8 mouse cellular contexts compared by ENCODE assay signal in genomic region chr13:34153254-34154011, GRCm38 (mm10). TPM values are rescaled to one million over a fixed set of nuclear protein-coding genes. Genes with fewer than 3 reads are reported as not detected.
A peak's percentile ranks its signal among the peaks of the same experiment; 100 is the strongest.
DNase-seq lines count a peak whose midpoint lies in the region; ATAC-seq and TF ChIP-seq lines count a peak whose summit lies in the region.

No protein-coding gene starts in this region.

- DNase-seq in layer of hippocampus, adult 18-20 months (ENCODE audit: low spot score in 2 of 2) = peak; percentile 54 to 80
- DNase-seq in layer of hippocampus, adult 11-12 months (ENCODE audit: low spot score) = no peak
- DNase-seq in cerebellum, adult 18-20 months = peak; percentile 50 to 52
- no peak for DNase-seq in left cerebral cortex, adult 9 months (ENCODE audit: low spot score in 2 of 2)
- DNase-seq in ovary, postnatal 10 days (ENCODE audit: low spot score) = no peak
- DNase-seq in kidney, adult 9 months = no peak

- H3K4me2 ChIP-seq in heart, embryonic 14.5 days (ENCODE audit: low read length) = no peak overlapping the region
- H3K4me2 ChIP-seq in myocyte (ENCODE audit: low read depth) = no peak overlapping the region

- H3K4me1 ChIP-seq in heart, embryonic 14.5 days (ENCODE audit: control insufficient read depth in 2 of 2, insufficient read depth in 2 of 2, low read length in 2 of 2) = peaks cover 36 to 43% of the 10 kb centered on the region in 2 experiments

- WGBS in heart, embryonic 14.5 days = 59% methylated on average over 4 of the region's 5 CpGs

- no peaks in the 10 kb centered on the region for H3K27me3 ChIP-seq in heart, embryonic 14.5 days (ENCODE audit: control insufficient read depth, insufficient read depth, low read length)
- H3K27me3 ChIP-seq in myocyte (ENCODE audit: control insufficient read depth, insufficient read depth, insufficient read length) = no peaks in the 10 kb centered on the region

- TF ChIP-seq POLR2A in myocyte (IDR thresholded peaks at IDR 0.05; ENCODE audit: insufficient read length, low read depth) = no peak

- H3K9ac ChIP-seq in heart, embryonic 14.5 days (ENCODE audit: low read length) = no peak overlapping the region

- no peak for ATAC-seq in heart, embryonic 14.5 days (ENCODE audit: insufficient number of reproducible peaks, insufficient read depth, low FRiP score, low read depth)

- H3K4me3 ChIP-seq in heart, embryonic 14.5 days (ENCODE audit: control insufficient read depth in 1 of 2, insufficient read depth in 1 of 2, low read depth in 1 of 2, low read length in 2 of 2) = no peak overlapping the region
- no peak overlapping the region for H3K4me3 ChIP-seq in myocyte

- no peaks in the 10 kb centered on the region for H3K36me3 ChIP-seq in heart, embryonic 14.5 days (ENCODE audit: control insufficient read depth, insufficient read depth, low read length)
- no peaks in the 10 kb centered on the region for H3K36me3 ChIP-seq in myocyte (ENCODE audit: control insufficient read depth, insufficient read depth)

- peak overlapping the region; percentile 12 to 58; a peak in 3 of 4 replicates for H3K27ac ChIP-seq in heart, embryonic 14.5 days (replicated peaks in 1 of 2; ENCODE audit: control insufficient read depth in 1 of 2, insufficient read depth in 1 of 2, low read depth in 2 of 2, low read length in 2 of 2)

- H3ac ChIP-seq in myocyte (ENCODE audit: control insufficient read depth, insufficient read length) = no peak overlapping the region

- no peaks in the 10 kb centered on the region for H3K9me3 ChIP-seq in heart, embryonic 14.5 days (ENCODE audit: control insufficient read depth, low read length)

- H3K79me2 ChIP-seq in myocyte (ENCODE audit: control insufficient read depth, insufficient read depth) = no peaks in the 10 kb centered on the region

TF ChIP-seq in myocyte, 11 proteins besides CTCF, POLR2A, EP300 and RAD21:
- TF ChIP-seq MYOG (IDR thresholded peaks at IDR 0.05; ENCODE audit: control insufficient read depth in 1 of 3, insufficient read depth in 1 of 3, insufficient read length in 2 of 3, low read depth in 2 of 3) (peak in 2 of 3 experiments; percentile 2 to 69), MYOD1 (IDR thresholded peaks at IDR 0.05; ENCODE audit: control insufficient read depth in 1 of 3, insufficient read length in 2 of 3, low read depth in 2 of 3) (no peak), E2F4 (IDR thresholded peaks at IDR 0.05; ENCODE audit: insufficient read depth) (no peak), USF1 (IDR thresholded peaks at IDR 0.05; ENCODE audit: low read depth) (no peak), MAX (IDR thresholded peaks at IDR 0.05; ENCODE audit: low read depth) (no peak)

RNA-seq across cellular contexts. Expression of gene Psmg4, which starts 9.3 kb away (rescaled TPM):
- total RNA-seq in layer of hippocampus, adult 18-20 months (2021) = 10 to 100 TPM; 24.9 to 29.2 TPM
- polyA plus RNA-seq in heart, embryonic 14.5 days (2014; fragmentation: Nextera tagmentation; extraction: Ambion mirVana) = 81.2 and 81.7 TPM in 2 replicates
- polyA plus RNA-seq in myocyte (2012; fragmentation: generic; extraction: Trizol) = 176 TPM

RNA-seq across cellular contexts. Expression of gene Tubb2b, which starts 23.2 kb away (rescaled TPM):
- 100 to 1,000 TPM; 192 to 215 TPM for total RNA-seq in layer of hippocampus, adult 18-20 months (2021)
- polyA plus RNA-seq in heart, embryonic 14.5 days (2014; fragmentation: Nextera tagmentation; extraction: Ambion mirVana) = 26.7 and 35.0 TPM in 2 replicates
- polyA plus RNA-seq in myocyte (2012; fragmentation: generic; extraction: Trizol) = 438 TPM

Comparison
In these comparisons a context has a peak if more than half of its experiments do, and no peak if none do; other contexts are left out.
1. DNase-seq: peak in layer of hippocampus, adult 18-20 months (2 of 2) and cerebellum, adult 18-20 months (2 of 2); none in layer of hippocampus, adult 11-12 months (single experiment), left cerebral cortex, adult 9 months (0 of 2), ovary, postnatal 10 days (single experiment) and kidney, adult 9 months (single experiment).
2. RNA of gene Tubb2b, which starts 23.2 kb away (polyA plus RNA-seq): 438 TPM in myocyte (single experiment); 26.7 to 35.0 TPM in heart, embryonic 14.5 days; every median in the first group is over 10 times any median in the second.